Mouse (Mus musculus) limb, embryonic 11.5 days (tissue): Measurements from ENCODE around the gene Ndufa6. TPM values are rescaled to one million over a fixed set of nuclear protein-coding genes. Genes with fewer than 3 reads are reported as not detected.

Source experiments
- ATAC-seq: fragments of 200-750 bp; cut with Nextera tagmentation; 2 replicates; pipeline ENCODE4 v1.8.0; 2017; ENCODE audit warnings: low read depth; ENCODE audit not compliant: insufficient number of reproducible peaks, low FRiP score, low TSS enrichment
- DNase-seq: peaks from one replicate; pipeline ENCODE4 v3.0.0-alpha.2; 2015; ENCODE audit warnings: low spot score
- H3K27ac ChIP-seq: fragments of 300-500 bp; sonication (generic); replicated peaks from 2 replicates; pipeline ENCODE4 v1.5.1; 2014; ENCODE audit warnings: low read depth, mild to moderate bottlenecking, low read length
- H3K27me3 ChIP-seq: fragments of 300-500 bp; sonication (generic); 2 replicates; pipeline ENCODE4 v1.6.1; 2014; ENCODE audit warnings: mild to moderate bottlenecking, low read length, mixed read lengths; ENCODE audit not compliant: control insufficient read depth, insufficient read depth
- H3K36me3 ChIP-seq: fragments of 300-500 bp; sonication (generic); 2 replicates; pipeline ENCODE4 v1.6.1; 2014; ENCODE audit warnings: mild to moderate bottlenecking, low read length, moderate library complexity, mixed read lengths; ENCODE audit not compliant: control insufficient read depth, insufficient read depth
- H3K4me1 ChIP-seq: fragments of 300-500 bp; sonication (generic); 2 replicates; pipeline ENCODE4 v1.6.1; 2014; ENCODE audit warnings: low read length, mixed read lengths; ENCODE audit not compliant: control insufficient read depth, insufficient read depth
- H3K4me2 ChIP-seq: fragments of 300-500 bp; sonication (generic); 2 replicates; pipeline ENCODE4 v1.6.1; 2014; ENCODE audit warnings: low read depth, mild to moderate bottlenecking, moderate library complexity; ENCODE audit not compliant: severe bottlenecking
- H3K4me3 ChIP-seq: fragments of 300-500 bp; sonication (generic); 2 replicates; pipeline ENCODE4 v1.5.1; 2014; ENCODE audit warnings: low read depth, low read length
- H3K9ac ChIP-seq: fragments of 300-500 bp; sonication (generic); 2 replicates; pipeline ENCODE4 v1.6.1; 2014; ENCODE audit warnings: mild to moderate bottlenecking, low read length
- H3K9me3 ChIP-seq: fragments of 300-500 bp; sonication (generic); 2 replicates; pipeline ENCODE4 v1.6.1; 2016; ENCODE audit warnings: low read length; ENCODE audit not compliant: control insufficient read depth
- WGBS: fragments of 180-500 bp; shearing (Covaris S2); extraction: QIAGEN DNeasy Blood & Tissue Kit; methylation state at CpG from one replicate; pipeline ENCODE4 v1.1.7; 2014; 5-methylcytosine and 5-hydroxymethylcytosine counted together
- polyA plus RNA-seq: library from polyadenylated mRNA; unstranded; fragments of >200 nt; fragmentation: Nextera tagmentation; extraction: Ambion mirVana; gene quantifications from 2 replicates; pipeline ENCODE4 v1.2.1, GENCODE M21; 2014

The Ndufa6 gene
- polyA plus RNA-seq, 1 experiment from 2014 or later, result 278 TPM

GRCm38 (mm10) chr15:82385729-82386128, 31.6 kb upstream of the Ndufa6 start:
- Histone ChIP-seq H3K27me3 (no peaks in the 10 kb centered on the region), H3K4me3 (no peak overlapping the region), H3K9ac (no peak overlapping the region), H3K4me1 (no peaks in the 10 kb centered on the region), H3K9me3 (no peaks in the 10 kb centered on the region), H3K4me2 (no peak overlapping the region), H3K27ac (no peak overlapping the region), H3K36me3 (no peaks in the 10 kb centered on the region)
- ATAC-seq (no peak), DNase-seq (no peak)
- WGBS, result 90% methylated on average over 2 of the region's 2 CpGs

- ATAC-seq, result no peak
- Histone ChIP-seq H3K4me2 (no peak overlapping the region), H3K27me3 (no peaks in the 10 kb centered on the region)
Measured at GRCm38 (mm10) chr15:82382441-82382840, 28.3 kb upstream of the Ndufa6 start.

GRCm38 (mm10) chr15:82380714-82381062, 26.6 kb upstream of the Ndufa6 start:
- no peak overlapping the region for H3K9ac ChIP-seq

More at GRCm38 (mm10) chr15:82382441-82382840, 28.3 kb upstream of the Ndufa6 start:
- Histone ChIP-seq H3K36me3 (no peaks in the 10 kb centered on the region), H3K4me1 (0 out of 2 replicates have a peak, but pooled peaks cover 2% of the 10 kb centered on the region), H3K27ac (no peak overlapping the region), H3K4me3 (no peak overlapping the region), H3K9me3 (no peaks in the 10 kb centered on the region), H3K9ac (no peak overlapping the region)
- 85% methylated on average over 2 of the region's 2 CpGs for WGBS
- no peak for DNase-seq

GRCm38 (mm10) chr15:82379871-82380713, 26.0 kb upstream of the Ndufa6 start, which contains the start of gene Cyp2d22:
Gene Cyp2d22 (minus strand): TSS chr15:82380260.
- no peaks in the 10 kb centered on the region for H3K36me3 ChIP-seq
- no peaks in the 10 kb centered on the region for H3K27me3 ChIP-seq
- ATAC-seq (peak; percentile 77), DNase-seq (peak; percentile 62)
- H3K9ac ChIP-seq, result peak within 1 kb of the TSS; percentile 53
- no peak within 1 kb of the TSS for H3K27ac ChIP-seq
- H3K4me3 ChIP-seq, result peak within 1 kb of the TSS; percentile 35
- H3K4me1 ChIP-seq, result 0 out of 2 replicates have a peak, but pooled peaks cover 2% of the 10 kb centered on the region
- WGBS, result 2% methylated on average over 19 of the region's 24 CpGs
- peak within 1 kb of the TSS; percentile 66 for H3K4me2 ChIP-seq
- no peaks in the 10 kb centered on the region for H3K9me3 ChIP-seq

More at GRCm38 (mm10) chr15:82380714-82381062, 26.6 kb upstream of the Ndufa6 start:
- Histone ChIP-seq H3K4me3 (peak overlapping the region; percentile 35), H3K4me1 (0 out of 2 replicates have a peak, but pooled peaks cover 2% of the 10 kb centered on the region), H3K27ac (no peak overlapping the region), H3K27me3 (no peaks in the 10 kb centered on the region), H3K4me2 (peak overlapping the region; percentile 66), H3K36me3 (no peaks in the 10 kb centered on the region), H3K9me3 (no peaks in the 10 kb centered on the region)
- ATAC-seq (no peak), DNase-seq (no peak)
- WGBS, result 43% methylated on average over 7 of the region's 7 CpGs

GRCm38 (mm10) chr15:82379511-82379870, 25.4 kb upstream of the Ndufa6 start:
- peak; percentile 39; the same call in 1 of the 2 replicates for ATAC-seq
- Histone ChIP-seq H3K4me1 (0 out of 2 replicates have a peak, but pooled peaks cover 2% of the 10 kb centered on the region), H3K36me3 (no peaks in the 10 kb centered on the region), H3K27me3 (no peaks in the 10 kb centered on the region), H3K4me3 (peak overlapping the region; percentile 35), H3K9me3 (no peaks in the 10 kb centered on the region), H3K4me2 (peak overlapping the region; percentile 66), H3K27ac (no peak overlapping the region), H3K9ac (peak overlapping the region; percentile 53)
- DNase-seq, result peak; percentile 27
- WGBS, result 19% methylated on average over 7 of the region's 7 CpGs

GRCm38 (mm10) chr15:82378261-82379180, 24.4 kb upstream of the Ndufa6 start:
- Histone ChIP-seq H3K9me3 (no peaks in the 10 kb centered on the region), H3K27ac (no peak overlapping the region), H3K36me3 (no peaks in the 10 kb centered on the region), H3K4me2 (no peak overlapping the region), H3K4me3 (no peak overlapping the region), H3K9ac (no peak overlapping the region), H3K4me1 (0 out of 2 replicates have a peak, but pooled peaks cover 2% of the 10 kb centered on the region), H3K27me3 (no peaks in the 10 kb centered on the region)
- ATAC-seq, result no peak
- no peak for DNase-seq
- WGBS, result 57% methylated on average over 15 of the region's 15 CpGs

- ATAC-seq, result no peak
- no peaks in the 10 kb centered on the region for H3K27me3 ChIP-seq
- H3K4me3 ChIP-seq, result no peak overlapping the region
- no peak overlapping the region for H3K9ac ChIP-seq
- no peaks in the 10 kb centered on the region for H3K36me3 ChIP-seq
- DNase-seq, result no peak
- H3K4me1 ChIP-seq, result 0 out of 2 replicates have a peak, but pooled peaks cover 2% of the 10 kb centered on the region
- no peak overlapping the region for H3K4me2 ChIP-seq
- H3K9me3 ChIP-seq, result no peaks in the 10 kb centered on the region
- 85% methylated on average over 5 of the region's 5 CpGs for WGBS
- no peak overlapping the region for H3K27ac ChIP-seq
Measured at GRCm38 (mm10) chr15:82377701-82378100, 23.6 kb upstream of the Ndufa6 start.
